Mouse (Mus musculus): ENCODE data around the gene Rrbp1.

The Rrbp1 gene

GRCm38 (mm10) chr2:143955004-143955403 is 56.1 kb downstream of the Rrbp1 start:
- DNase-seq (ENCODE audit: low read depth, low spot score): no peak

GRCm38 (mm10) chr2:143953944-143954343 is 57.1 kb downstream of the Rrbp1 start:
- no peak for DNase-seq (ENCODE audit: low read depth, low spot score)

- no peak for DNase-seq (ENCODE audit: low read depth, low spot score)
Observed at GRCm38 (mm10) chr2:143951546-143952315, 59.3 kb downstream of the Rrbp1 start.

GRCm38 (mm10) chr2:143951028-143951420 is 60.0 kb downstream of the Rrbp1 start:
- no peak for DNase-seq (ENCODE audit: low read depth, low spot score)

GRCm38 (mm10) chr2:143950290-143951027 is 60.6 kb downstream of the Rrbp1 start:
- no peak for DNase-seq (ENCODE audit: low read depth, low spot score)

GRCm38 (mm10) chr2:143949217-143949616 is 61.8 kb downstream of the Rrbp1 start:
- no peak for DNase-seq (ENCODE audit: low read depth, low spot score)

- DNase-seq (ENCODE audit: low read depth, low spot score): no peak
Observed at GRCm38 (mm10) chr2:143948416-143948815, 62.6 kb downstream of the Rrbp1 start.

GRCm38 (mm10) chr2:143947981-143948380 is 63.1 kb downstream of the Rrbp1 start:
- no peak for DNase-seq (ENCODE audit: low read depth, low spot score)

GRCm38 (mm10) chr2:143946399-143946798 is 64.7 kb downstream of the Rrbp1 start:
- no peak for DNase-seq (ENCODE audit: low read depth, low spot score)

- DNase-seq (ENCODE audit: low read depth, low spot score): peak; percentile 49
Observed at GRCm38 (mm10) chr2:143945466-143946075, 65.5 kb downstream of the Rrbp1 start.

- no peak for DNase-seq (ENCODE audit: low read depth, low spot score)
Observed at GRCm38 (mm10) chr2:143944796-143945195, 66.3 kb downstream of the Rrbp1 start.

- DNase-seq (ENCODE audit: low read depth, low spot score): no peak
Observed at GRCm38 (mm10) chr2:143940406-143940805, 70.7 kb downstream of the Rrbp1 start.

GRCm38 (mm10) chr2:143937861-143938260 is 73.2 kb downstream of the Rrbp1 start:
- no peak for DNase-seq (ENCODE audit: low read depth, low spot score)

GRCm38 (mm10) chr2:143934439-143934838 is 76.6 kb downstream of the Rrbp1 start:
- no peak for DNase-seq (ENCODE audit: low read depth, low spot score)

- DNase-seq (ENCODE audit: low read depth, low spot score): no peak
Observed at GRCm38 (mm10) chr2:143933516-143933915, 77.5 kb downstream of the Rrbp1 start.

GRCm38 (mm10) chr2:143932340-143932873 is 78.7 kb downstream of the Rrbp1 start:
- no peak for DNase-seq (ENCODE audit: low read depth, low spot score)

- DNase-seq (ENCODE audit: low read depth, low spot score): no peak
Observed at GRCm38 (mm10) chr2:143929607-143930311, 81.3 kb downstream of the Rrbp1 start.

- no peak for DNase-seq (ENCODE audit: low read depth, low spot score)
Observed at GRCm38 (mm10) chr2:143925826-143926225, 85.2 kb downstream of the Rrbp1 start.

- DNase-seq (ENCODE audit: low read depth, low spot score): peak; percentile 29
Observed at GRCm38 (mm10) chr2:143924085-143924484, 87.0 kb downstream of the Rrbp1 start.

GRCm38 (mm10) chr2:143918831-143919502 is 92.1 kb downstream of the Rrbp1 start:
- no peak for DNase-seq (ENCODE audit: low read depth, low spot score)

- DNase-seq (ENCODE audit: low read depth, low spot score): no peak
Observed at GRCm38 (mm10) chr2:143917622-143918021, 93.4 kb downstream of the Rrbp1 start.
